Mouse (Mus musculus): Measurements from ENCODE around the gene Myocd.

DNA sequence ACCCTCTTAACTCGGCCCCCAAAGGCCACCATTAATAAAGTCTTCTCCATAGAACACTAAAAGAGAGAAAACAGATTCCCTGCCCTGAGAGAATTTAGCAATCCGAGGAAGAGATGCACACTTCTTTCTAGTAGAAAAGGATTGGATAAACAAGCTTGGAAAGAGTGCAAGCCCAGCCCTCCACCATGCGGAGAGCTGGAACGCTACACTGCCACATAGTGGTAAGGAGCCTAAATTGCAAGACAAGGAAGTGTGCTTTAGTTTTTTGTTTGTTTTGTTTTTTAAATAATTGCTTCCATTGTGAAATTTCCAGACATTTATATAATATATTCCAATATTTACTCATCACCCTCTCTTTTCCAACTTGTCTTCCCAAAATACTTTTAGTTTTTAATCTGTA is 140.7 kb downstream of the Myocd start:
- TF ChIP-seq CTCF (IDR thresholded peaks at IDR 0.05; ENCODE audit: insufficient read depth, low read depth, low read length) (no peak), POLR2A (IDR thresholded peaks at IDR 0.05; ENCODE audit: insufficient read depth, low read depth, low read length) (no peak)

Data from olfactory bulb, adult 2 months (tissue).